Mouse (Mus musculus): ENCODE results near the gene Napepld. TPM values are rescaled to one million over a fixed set of nuclear protein-coding genes. Genes with fewer than 3 reads are reported as not detected.

Gene Napepld
- polyA plus RNA-seq, 1 experiment from 2014 or later: 4.2 TPM

Other genes starting within 250 kb of the Napepld start
- 40.2 and 42.5 TPM in 2 replicates for gene Lrrc17, start 157.8 kb downstream of the Napepld start, polyA plus RNA-seq (2014; fragmentation: Nextera tagmentation; extraction: Ambion mirVana)
- 0.23 and 0.35 TPM in 2 replicates for gene Fbxl13, start 55.8 kb downstream of the Napepld start, polyA plus RNA-seq (2014; fragmentation: Nextera tagmentation; extraction: Ambion mirVana)
- 52.3 and 56.8 TPM in 2 replicates for gene Armc10, start 55.6 kb downstream of the Napepld start, polyA plus RNA-seq (2014; fragmentation: Nextera tagmentation; extraction: Ambion mirVana)
- 78.4 and 84.1 TPM in 2 replicates for gene Pmpcb, start 35.7 kb upstream of the Napepld start, polyA plus RNA-seq (2014; fragmentation: Nextera tagmentation; extraction: Ambion mirVana)
- 80.0 and 85.5 TPM in 2 replicates for gene Dnajc2, start 83.9 kb upstream of the Napepld start, polyA plus RNA-seq (2014; fragmentation: Nextera tagmentation; extraction: Ambion mirVana)
- 165 and 173 TPM in 2 replicates for gene Psmc2, start 83.9 kb upstream of the Napepld start, polyA plus RNA-seq (2014; fragmentation: Nextera tagmentation; extraction: Ambion mirVana)
- gene Slc26a5, start 164.2 kb upstream of the Napepld start, polyA plus RNA-seq (2014; fragmentation: Nextera tagmentation; extraction: Ambion mirVana): not detected in 2 replicates

All from intestine, embryonic 14.5 days (tissue).